Mouse (Mus musculus) megakaryocyte, embryonic 14.5 days (primary cell): Measurements from ENCODE around the gene Sept9. TPM values are rescaled to one million over a fixed set of nuclear protein-coding genes. Genes with fewer than 3 reads are reported as not detected.

Source experiments
- H3K27me3 ChIP-seq: replicated peaks from 2 replicates; pipeline ENCODE3; 2012; ENCODE audit warnings: inconsistent platforms
- H3K36me3 ChIP-seq: replicated peaks from 2 replicates; pipeline ENCODE3; 2012; ENCODE audit warnings: low read length, inconsistent platforms, mixed read lengths
- H3K4me1 ChIP-seq: 2 replicates; pipeline ENCODE4 v1.6.1; 2012; ENCODE audit warnings: inconsistent platforms
- H3K4me3 ChIP-seq: replicated peaks from 2 replicates; pipeline ENCODE3; 2012; ENCODE audit warnings: moderate library complexity, mild to moderate bottlenecking, inconsistent platforms
- H3K9me3 ChIP-seq: 2 replicates; pipeline ENCODE4 v1.6.1; 2012; ENCODE audit warnings: inconsistent platforms
- FLI1 ChIP-seq: IDR thresholded peaks from 2 replicates; pipeline ENCODE4 v1.6.1; 2012; ENCODE audit warnings: low read length, inconsistent platforms, mixed read lengths
- GATA1 ChIP-seq: IDR thresholded peaks from 3 replicates; pipeline ENCODE4 v1.6.1; 2012; ENCODE audit warnings: mixed read lengths, low read length, inconsistent platforms, borderline replicate concordance
- polyA plus RNA-seq: library from polyadenylated mRNA; stranded (reverse); fragments of >175 nt; gene quantifications from 2 replicates; pipeline ENCODE4 v1.2.3, GENCODE M21; 2012; ENCODE audit warnings: low replicate concordance; ENCODE audit not compliant: insufficient read depth

The Sept9 gene
- polyA plus RNA-seq, 1 experiment, result 618 TPM

DNA sequence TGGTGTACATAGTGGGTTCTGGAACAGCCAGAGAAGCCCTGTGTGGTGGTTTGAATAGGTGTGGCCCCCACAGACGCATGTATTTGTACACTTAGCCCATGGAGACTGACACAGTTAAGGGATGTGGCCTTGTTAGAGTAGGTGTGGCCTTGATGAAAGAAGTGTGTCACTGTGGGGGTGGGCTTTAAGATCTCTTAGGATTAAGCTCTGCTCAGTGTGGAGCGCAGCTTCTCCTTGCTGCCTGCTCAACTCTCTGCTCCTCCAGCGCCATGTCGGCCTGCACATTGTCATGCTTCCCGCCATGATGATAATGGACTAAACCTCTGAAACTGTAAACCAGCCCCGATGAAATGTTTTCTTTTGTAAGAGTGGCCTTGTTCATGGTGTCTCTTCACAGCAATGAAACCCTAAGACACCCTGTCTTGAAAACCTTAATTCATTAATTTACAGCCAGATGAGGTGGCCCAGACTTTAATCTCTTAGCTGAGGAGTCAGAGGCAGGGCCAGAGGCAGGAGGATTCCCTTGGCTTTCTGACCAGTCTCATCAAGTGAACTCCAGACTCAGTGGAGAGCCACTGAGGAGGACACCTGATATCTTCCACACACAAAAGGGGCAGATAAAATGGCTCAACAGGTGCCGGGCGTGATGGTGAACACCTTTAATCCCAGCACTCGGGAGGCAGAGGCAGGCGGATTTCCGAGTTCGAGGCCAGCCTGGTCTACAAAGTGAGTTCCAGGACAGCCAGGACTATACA, 44.3 kb downstream of the Sept9 start:
- Histone ChIP-seq H3K9me3 (no peaks in the 10 kb centered on the region), H3K4me3 (no peak overlapping the region), H3K27me3 (peaks cover 59% of the 10 kb centered on the region), H3K36me3 (no peaks in the 10 kb centered on the region), H3K4me1 (peaks cover 71% of the 10 kb centered on the region)
- TF ChIP-seq GATA1, result no peak
- TF ChIP-seq FLI1, result no peak

DNA sequence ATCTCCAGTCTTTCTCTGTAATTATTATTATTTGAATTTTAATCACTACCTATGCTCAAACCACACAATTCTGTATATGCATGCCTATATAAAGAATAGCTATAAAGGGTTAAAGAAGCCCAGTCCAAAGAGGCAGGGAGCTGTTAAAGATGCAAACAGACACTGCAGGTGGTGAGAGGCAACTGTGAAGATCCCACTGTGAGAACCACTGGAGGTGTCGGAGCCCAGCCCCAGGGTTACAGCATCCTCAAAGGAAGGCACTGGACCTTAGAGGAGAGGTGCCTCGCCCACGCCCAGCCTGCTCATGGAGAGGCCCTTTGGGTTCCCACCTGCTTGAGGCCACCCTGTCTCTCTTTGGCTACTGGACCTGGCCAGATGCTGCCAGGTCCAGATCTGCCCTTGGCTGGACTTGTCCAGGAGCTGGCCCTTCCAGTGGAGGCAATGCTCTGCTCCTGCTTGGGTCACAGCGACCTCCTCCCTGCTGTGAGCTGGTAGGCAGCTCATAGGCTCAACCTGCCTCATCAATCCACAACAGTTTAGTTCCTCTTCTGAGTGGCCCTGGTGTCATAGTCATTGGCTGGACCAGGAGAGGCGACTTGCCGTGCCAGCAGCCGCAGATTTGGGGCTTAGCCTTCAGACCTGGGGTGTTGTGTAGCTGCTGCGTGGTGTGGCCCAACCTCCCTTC, 45.7 kb downstream of the Sept9 start:
- peaks cover 58% of the 10 kb centered on the region for H3K27me3 ChIP-seq
- H3K9me3 ChIP-seq, result no peaks in the 10 kb centered on the region
- H3K4me3 ChIP-seq, result no peak overlapping the region
- TF ChIP-seq FLI1 (no peak), GATA1 (no peak)
- H3K36me3 ChIP-seq, result no peaks in the 10 kb centered on the region
- peaks cover 77% of the 10 kb centered on the region for H3K4me1 ChIP-seq

DNA sequence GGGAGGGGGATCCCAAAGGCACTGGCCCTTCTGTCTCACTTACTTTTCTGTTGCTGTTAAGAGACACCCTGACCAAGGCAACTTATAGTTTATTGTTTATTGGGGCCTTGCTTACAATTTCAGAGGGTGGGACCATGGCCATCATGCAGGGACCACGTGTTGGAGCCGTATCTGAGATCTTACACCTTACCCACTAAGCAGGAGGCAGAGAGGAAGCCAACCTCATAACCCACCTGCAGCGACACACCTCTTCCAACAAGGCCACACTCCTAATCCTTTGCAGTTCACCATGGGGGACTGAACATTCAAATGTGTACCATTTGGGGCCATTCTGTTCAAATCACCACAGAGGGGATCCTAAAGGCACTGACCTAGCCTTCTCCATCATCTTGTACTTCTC, 46.4 kb downstream of the Sept9 start:
- Histone ChIP-seq H3K4me1 (peaks cover 77% of the 10 kb centered on the region), H3K9me3 (no peaks in the 10 kb centered on the region), H3K4me3 (no peak overlapping the region), H3K27me3 (peaks cover 58% of the 10 kb centered on the region), H3K36me3 (no peaks in the 10 kb centered on the region)
- no peak for TF ChIP-seq GATA1
- no peak for TF ChIP-seq FLI1

DNA sequence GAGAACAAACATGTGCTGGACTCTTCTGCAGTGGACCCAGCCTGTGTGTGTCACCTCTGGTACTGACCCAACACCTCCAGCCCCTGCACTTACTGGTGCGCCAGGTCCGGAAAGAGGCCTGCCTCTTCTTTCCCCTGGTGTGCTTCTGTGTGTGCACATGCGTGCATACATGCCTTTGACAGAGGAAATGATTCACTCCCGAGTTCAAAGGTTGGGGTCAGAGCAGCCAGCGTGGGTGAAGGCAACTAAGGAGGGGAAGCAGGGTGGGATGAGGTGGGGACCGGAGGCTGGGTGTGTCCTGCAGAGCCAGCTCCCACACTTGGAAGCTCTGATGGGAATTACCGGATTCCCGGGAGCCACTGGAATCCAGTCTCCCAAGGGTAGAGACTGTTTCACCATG, 46.8 kb downstream of the Sept9 start:
- TF ChIP-seq GATA1, result no peak
- no peak for TF ChIP-seq FLI1
- Histone ChIP-seq H3K4me3 (no peak overlapping the region), H3K9me3 (no peaks in the 10 kb centered on the region), H3K27me3 (peaks cover 58% of the 10 kb centered on the region), H3K4me1 (peaks cover 77% of the 10 kb centered on the region), H3K36me3 (no peaks in the 10 kb centered on the region)

DNA sequence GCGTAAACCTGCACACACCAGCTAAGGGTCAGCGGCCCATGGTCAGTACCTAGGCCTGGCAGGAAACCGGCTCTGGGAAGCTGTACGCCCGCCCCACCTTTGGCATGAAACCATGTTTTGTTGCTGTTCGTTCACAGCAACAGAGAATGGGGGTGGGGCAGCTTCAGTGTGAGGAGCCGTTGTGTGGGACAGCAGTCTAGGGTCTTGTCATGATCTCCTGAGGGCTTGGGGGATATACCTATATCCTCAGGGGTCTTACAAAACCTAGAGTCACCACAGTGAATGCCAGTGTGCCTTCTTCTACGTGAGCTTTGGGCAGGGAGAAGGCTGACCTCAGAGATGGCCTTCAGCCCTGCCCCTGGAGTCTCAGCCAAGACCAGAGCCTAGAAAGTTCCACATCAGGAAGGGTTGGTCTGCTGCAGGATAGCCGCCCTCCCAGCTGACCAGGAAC, 47.5 kb downstream of the Sept9 start:
- TF ChIP-seq FLI1 (no peak), GATA1 (no peak)
- H3K4me1 ChIP-seq, result peaks cover 77% of the 10 kb centered on the region
- H3K9me3 ChIP-seq, result no peaks in the 10 kb centered on the region
- H3K27me3 ChIP-seq, result peaks cover 52% of the 10 kb centered on the region
- H3K36me3 ChIP-seq, result no peaks in the 10 kb centered on the region
- no peak overlapping the region for H3K4me3 ChIP-seq

DNA sequence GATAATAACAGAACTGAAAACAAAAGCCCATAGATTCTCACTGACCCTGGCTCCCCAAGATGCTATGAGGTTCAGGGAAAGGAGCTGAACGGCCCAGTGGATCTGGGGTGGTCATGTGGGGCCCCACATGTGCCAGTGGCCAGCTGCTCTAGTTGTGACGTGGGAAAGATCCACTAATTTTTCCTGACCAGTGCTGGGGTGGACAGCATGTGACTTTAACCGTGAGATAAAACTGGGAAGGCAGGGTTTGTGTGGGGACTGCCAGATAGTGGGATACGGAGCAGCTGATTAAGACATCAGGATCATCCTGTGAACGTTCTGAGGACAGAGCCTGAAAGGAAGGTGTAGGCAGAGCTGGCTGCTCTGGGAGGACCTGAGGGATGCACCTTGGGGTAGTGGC, 48.1 kb downstream of the Sept9 start:
- no peak overlapping the region for H3K4me3 ChIP-seq
- H3K36me3 ChIP-seq, result no peaks in the 10 kb centered on the region
- no peak for TF ChIP-seq FLI1
- no peak for TF ChIP-seq GATA1
- no peaks in the 10 kb centered on the region for H3K9me3 ChIP-seq
- H3K27me3 ChIP-seq, result peaks cover 50% of the 10 kb centered on the region
- peaks cover 74% of the 10 kb centered on the region for H3K4me1 ChIP-seq

DNA sequence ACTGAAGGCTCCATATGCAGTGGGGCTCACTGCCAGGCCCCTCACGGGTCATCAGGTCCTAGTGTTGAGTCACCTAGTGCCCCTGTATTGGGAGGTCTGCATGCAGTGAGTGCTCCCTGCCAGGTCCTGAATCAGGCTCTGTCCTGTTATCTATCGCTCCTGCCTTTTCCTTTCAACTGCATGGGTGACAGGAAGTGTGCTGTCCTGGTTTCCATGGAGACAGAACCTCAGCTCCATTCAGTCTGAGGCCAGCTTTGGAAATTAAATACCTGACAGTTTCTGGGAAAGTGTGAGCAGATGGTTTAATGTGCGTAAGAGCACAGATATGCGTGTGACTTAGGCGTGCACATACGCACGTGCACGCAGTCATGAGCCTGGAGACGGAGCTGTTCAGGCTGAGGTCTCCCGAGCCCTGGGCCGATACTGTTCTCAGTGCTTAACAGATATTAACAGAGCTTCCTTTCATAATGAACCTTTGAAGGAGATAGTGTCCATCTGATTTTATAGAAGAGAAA, 49.3 kb downstream of the Sept9 start:
- Histone ChIP-seq H3K4me1 (peaks cover 72% of the 10 kb centered on the region), H3K27me3 (peaks cover 48% of the 10 kb centered on the region)

DNA sequence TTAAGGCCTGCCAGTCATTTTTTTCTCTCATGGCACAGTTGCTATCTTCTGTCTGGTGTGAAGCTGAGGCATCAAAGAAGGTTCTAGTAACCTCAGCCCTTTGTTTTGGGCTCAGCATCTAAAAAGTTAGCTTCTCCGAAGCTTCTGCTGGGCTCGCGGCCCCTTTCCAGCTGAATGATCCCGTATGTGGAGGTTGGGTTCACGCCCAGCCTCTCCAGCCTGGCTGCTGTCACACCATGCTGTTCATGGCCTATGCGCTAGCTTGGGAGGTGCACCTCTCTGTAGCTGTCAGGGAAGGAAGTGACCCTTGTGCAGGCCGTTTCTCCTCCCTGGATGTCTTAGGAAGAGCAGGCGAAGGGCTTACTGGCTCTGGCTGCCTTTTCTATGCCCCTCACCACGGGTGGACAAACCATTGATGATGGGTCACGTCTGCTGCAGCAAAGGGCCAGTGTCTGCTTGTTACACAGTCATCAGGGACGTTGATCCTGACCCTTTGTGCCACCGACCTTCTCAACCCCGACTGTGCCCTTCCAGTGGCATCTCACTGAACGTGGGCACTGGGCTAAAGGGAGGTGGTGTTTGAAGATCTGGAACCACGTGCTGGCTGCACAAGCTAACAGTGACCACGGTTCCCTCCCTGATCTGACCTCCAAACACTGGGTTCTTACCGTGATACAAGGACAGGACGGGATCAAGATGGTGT, 50.0 kb downstream of the Sept9 start:
- H3K4me1 ChIP-seq, result peaks cover 71% of the 10 kb centered on the region
- H3K9me3 ChIP-seq, result no peaks in the 10 kb centered on the region
- H3K4me3 ChIP-seq, result peak overlapping the region; percentile 2
- TF ChIP-seq GATA1 (no peak), FLI1 (no peak)
- peaks cover 51% of the 10 kb centered on the region for H3K27me3 ChIP-seq
- H3K36me3 ChIP-seq, result no peaks in the 10 kb centered on the region

More for the DNA sequence above, 49.3 kb downstream of the Sept9 start:
- TF ChIP-seq GATA1 (no peak), FLI1 (no peak)
- Histone ChIP-seq H3K36me3 (no peaks in the 10 kb centered on the region), H3K9me3 (no peaks in the 10 kb centered on the region), H3K4me3 (no peak overlapping the region)

DNA sequence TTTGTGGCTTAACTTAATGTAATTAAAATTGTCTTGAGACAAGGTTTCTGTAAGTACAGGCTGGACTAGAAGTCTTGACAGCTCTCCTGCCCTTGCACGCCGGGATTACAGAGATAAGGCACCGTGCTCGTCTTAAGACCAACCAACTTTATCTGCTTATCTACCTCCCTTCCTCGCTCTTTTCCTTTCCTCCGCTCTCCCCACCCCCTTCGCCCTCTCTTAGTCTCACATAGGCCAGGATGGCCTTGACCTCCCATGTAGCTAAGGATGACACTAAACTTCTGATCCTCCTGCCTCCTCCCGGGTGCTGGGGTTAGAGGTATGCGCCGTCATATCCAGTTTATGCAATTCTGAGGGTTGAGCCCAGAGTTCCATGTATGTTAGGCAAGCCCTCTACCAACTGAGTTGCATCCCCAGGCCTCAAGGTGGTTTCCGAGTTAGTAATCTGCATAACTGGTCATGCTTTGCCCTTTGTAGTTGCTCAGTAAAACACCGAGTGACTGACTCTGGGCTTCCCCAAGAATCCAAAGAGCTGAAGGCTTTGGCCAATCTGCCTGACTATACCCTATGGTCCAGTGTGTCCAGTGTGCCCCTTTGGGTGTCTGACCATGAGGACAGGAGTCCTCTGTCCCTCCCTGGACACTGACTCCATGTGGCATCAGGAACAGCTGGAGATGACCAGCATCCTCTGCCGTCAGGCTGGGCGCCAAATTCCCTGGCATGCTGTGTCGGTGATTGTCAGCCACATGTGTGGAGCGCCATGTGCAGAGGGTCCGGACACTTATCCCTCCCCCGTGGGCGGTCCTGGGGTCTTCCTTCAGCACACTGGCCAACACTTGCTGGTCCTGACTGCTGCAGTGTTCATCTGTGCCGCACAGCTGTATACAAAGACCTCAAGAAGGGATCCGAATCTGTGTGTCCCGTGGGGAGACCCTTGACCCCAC, 50.8 kb downstream of the Sept9 start:
- Histone ChIP-seq H3K9me3 (no peaks in the 10 kb centered on the region), H3K36me3 (no peaks in the 10 kb centered on the region), H3K27me3 (peaks cover 49% of the 10 kb centered on the region), H3K4me3 (no peak overlapping the region), H3K4me1 (peaks cover 71% of the 10 kb centered on the region)
- TF ChIP-seq FLI1 (no peak), GATA1 (no peak)
